Mouse (Mus musculus): ENCODE measurements around the gene Pnkp.

Gene Pnkp

GRCm38 (mm10) chr7:44828706-44829105 is 28.2 kb upstream of the Pnkp start:
- DNase-seq (ENCODE audit: low read depth): no peak

GRCm38 (mm10) chr7:44832763-44833162 is 24.2 kb upstream of the Pnkp start:
- DNase-seq (ENCODE audit: low read depth): no peak

- no peak for DNase-seq (ENCODE audit: low read depth)
Observed at GRCm38 (mm10) chr7:44835373-44836015, 21.4 kb upstream of the Pnkp start.

- DNase-seq (ENCODE audit: low read depth): no peak
Observed at GRCm38 (mm10) chr7:44836016-44836404, 20.9 kb upstream of the Pnkp start.

- DNase-seq (ENCODE audit: low read depth): no peak
Observed at GRCm38 (mm10) chr7:44836423-44837053, 20.4 kb upstream of the Pnkp start.

- no peak for DNase-seq (ENCODE audit: low read depth)
Observed at GRCm38 (mm10) chr7:44838073-44838472, 18.9 kb upstream of the Pnkp start.

- DNase-seq (ENCODE audit: low read depth): no peak
Observed at GRCm38 (mm10) chr7:44839171-44839490, 17.8 kb upstream of the Pnkp start.

GRCm38 (mm10) chr7:44839491-44840191 is 17.3 kb upstream of the Pnkp start:
- DNase-seq (ENCODE audit: low read depth): no peak

GRCm38 (mm10) chr7:44840426-44840825 is 16.5 kb upstream of the Pnkp start:
- no peak for DNase-seq (ENCODE audit: low read depth)

GRCm38 (mm10) chr7:44841825-44842463 is 15.0 kb upstream of the Pnkp start:
- no peak for DNase-seq (ENCODE audit: low read depth)

- DNase-seq (ENCODE audit: low read depth): no peak
Observed at GRCm38 (mm10) chr7:44845006-44845405, 11.9 kb upstream of the Pnkp start.

- no peak for DNase-seq (ENCODE audit: low read depth)
Observed at GRCm38 (mm10) chr7:44846804-44847203, 10.1 kb upstream of the Pnkp start.

GRCm38 (mm10) chr7:44847772-44848171 is 9.2 kb upstream of the Pnkp start:
- no peak for DNase-seq (ENCODE audit: low read depth)

- DNase-seq (ENCODE audit: low read depth): peak; percentile 100
Observed at GRCm38 (mm10) chr7:44848561-44849415, 8.2 kb upstream of the Pnkp start, which contains the start of the genes Akt1s1 and Tbc1d17. Gene Akt1s1 (plus strand): TSS chr7:44848991. Gene Tbc1d17 (minus strand): TSS chr7:44849079.

- DNase-seq (ENCODE audit: low read depth): peak; percentile 81
Observed at GRCm38 (mm10) chr7:44849416-44850111, 7.4 kb upstream of the Pnkp start.

- DNase-seq (ENCODE audit: low read depth): no peak
Observed at GRCm38 (mm10) chr7:44850146-44850545, 6.8 kb upstream of the Pnkp start.

- no peak for DNase-seq (ENCODE audit: low read depth)
Observed at GRCm38 (mm10) chr7:44850789-44851624, 5.9 kb upstream of the Pnkp start.

GRCm38 (mm10) chr7:44851625-44852234 is 5.2 kb upstream of the Pnkp start:
- DNase-seq (ENCODE audit: low read depth): no peak

- no peak for DNase-seq (ENCODE audit: low read depth)
Observed at GRCm38 (mm10) chr7:44852259-44853027, 4.5 kb upstream of the Pnkp start.
